Mouse (Mus musculus): ENCODE results near the gene Dnah6. TPM values are rescaled to one million over a fixed set of nuclear protein-coding genes. Genes with fewer than 3 reads are reported as not detected.

Gene Dnah6
- polyA plus RNA-seq, 1 experiment from 2014 or later: 0.09 TPM

GRCm38 (mm10) chr6:73221958-73222735 lies 696 bp upstream of the Dnah6 start:
- Histone ChIP-seq H3K4me1 (ENCODE audit: control insufficient read depth, insufficient read depth, low read length) (0 out of 2 replicates have a peak, but pooled peaks cover 5% of the 10 kb centered on the region), H3K27ac (ENCODE audit: low read length) (peak overlapping the region; percentile 82), H3K4me2 (replicated peaks; ENCODE audit: low read depth, low read length) (peak overlapping the region; percentile 66), H3K9me3 (ENCODE audit: control insufficient read depth, low read depth, low read length) (no peaks in the 10 kb centered on the region), H3K36me3 (ENCODE audit: control insufficient read depth, insufficient read depth, low read length) (no peaks in the 10 kb centered on the region), H3K9ac (replicated peaks; ENCODE audit: low read depth, low read length) (no peak overlapping the region), H3K4me3 (ENCODE audit: low read depth, low read length) (peak overlapping the region; percentile 31), H3K27me3 (ENCODE audit: control insufficient read depth, insufficient read depth, low read length) (no peaks in the 10 kb centered on the region)
- WGBS: 30% methylated on average over 23 of the region's 23 CpGs
- peak; percentile 39; the same call in 1 of the 2 replicates for ATAC-seq (ENCODE audit: insufficient number of reproducible peaks, insufficient read depth, low FRiP score, low read depth)

- Histone ChIP-seq H3K36me3 (ENCODE audit: control insufficient read depth, insufficient read depth, low read length) (no peaks in the 10 kb centered on the region), H3K9me3 (ENCODE audit: control insufficient read depth, low read depth, low read length) (no peaks in the 10 kb centered on the region), H3K27ac (ENCODE audit: low read length) (no peak overlapping the region), H3K4me1 (ENCODE audit: control insufficient read depth, insufficient read depth, low read length) (no peaks in the 10 kb centered on the region), H3K9ac (replicated peaks; ENCODE audit: low read depth, low read length) (no peak overlapping the region), H3K4me2 (replicated peaks; ENCODE audit: low read depth, low read length) (no peak overlapping the region), H3K4me3 (ENCODE audit: low read depth, low read length) (no peak overlapping the region), H3K27me3 (ENCODE audit: control insufficient read depth, insufficient read depth, low read length) (no peaks in the 10 kb centered on the region)
- ATAC-seq (ENCODE audit: insufficient number of reproducible peaks, insufficient read depth, low FRiP score, low read depth): no peak
Observed at GRCm38 (mm10) chr6:73211602-73212001, 9.8 kb downstream of the Dnah6 start.

GRCm38 (mm10) chr6:73211036-73211435 lies 10.4 kb downstream of the Dnah6 start:
- WGBS: 92% methylated on average over 3 of the region's 3 CpGs
- H3K27me3 ChIP-seq (ENCODE audit: control insufficient read depth, insufficient read depth, low read length): no peaks in the 10 kb centered on the region
- H3K9ac ChIP-seq (replicated peaks; ENCODE audit: low read depth, low read length): no peak overlapping the region
- no peak for ATAC-seq (ENCODE audit: insufficient number of reproducible peaks, insufficient read depth, low FRiP score, low read depth)
- no peaks in the 10 kb centered on the region for H3K36me3 ChIP-seq (ENCODE audit: control insufficient read depth, insufficient read depth, low read length)
- no peak overlapping the region for H3K4me2 ChIP-seq (replicated peaks; ENCODE audit: low read depth, low read length)
- no peak overlapping the region for H3K4me3 ChIP-seq (ENCODE audit: low read depth, low read length)
- no peaks in the 10 kb centered on the region for H3K9me3 ChIP-seq (ENCODE audit: control insufficient read depth, low read depth, low read length)
- H3K4me1 ChIP-seq (ENCODE audit: control insufficient read depth, insufficient read depth, low read length): no peaks in the 10 kb centered on the region
- H3K27ac ChIP-seq (ENCODE audit: low read length): no peak overlapping the region

GRCm38 (mm10) chr6:73210445-73210972 lies 10.9 kb downstream of the Dnah6 start:
- Histone ChIP-seq H3K27me3 (ENCODE audit: control insufficient read depth, insufficient read depth, low read length) (no peaks in the 10 kb centered on the region), H3K36me3 (ENCODE audit: control insufficient read depth, insufficient read depth, low read length) (no peaks in the 10 kb centered on the region), H3K4me3 (ENCODE audit: low read depth, low read length) (no peak overlapping the region), H3K9ac (replicated peaks; ENCODE audit: low read depth, low read length) (no peak overlapping the region), H3K9me3 (ENCODE audit: control insufficient read depth, low read depth, low read length) (no peaks in the 10 kb centered on the region), H3K4me1 (ENCODE audit: control insufficient read depth, insufficient read depth, low read length) (no peaks in the 10 kb centered on the region), H3K4me2 (replicated peaks; ENCODE audit: low read depth, low read length) (no peak overlapping the region), H3K27ac (ENCODE audit: low read length) (no peak overlapping the region)
- 84% methylated on average over 4 of the region's 4 CpGs for whole genome bisulfite sequencing
- ATAC-seq (ENCODE audit: insufficient number of reproducible peaks, insufficient read depth, low FRiP score, low read depth): no peak

GRCm38 (mm10) chr6:73209598-73209997 lies 11.9 kb downstream of the Dnah6 start:
- Histone ChIP-seq H3K36me3 (ENCODE audit: control insufficient read depth, insufficient read depth, low read length) (no peaks in the 10 kb centered on the region), H3K9me3 (ENCODE audit: control insufficient read depth, low read depth, low read length) (no peaks in the 10 kb centered on the region), H3K27ac (ENCODE audit: low read length) (no peak overlapping the region), H3K4me2 (replicated peaks; ENCODE audit: low read depth, low read length) (no peak overlapping the region), H3K9ac (replicated peaks; ENCODE audit: low read depth, low read length) (no peak overlapping the region), H3K27me3 (ENCODE audit: control insufficient read depth, insufficient read depth, low read length) (no peaks in the 10 kb centered on the region), H3K4me3 (ENCODE audit: low read depth, low read length) (no peak overlapping the region), H3K4me1 (ENCODE audit: control insufficient read depth, insufficient read depth, low read length) (no peaks in the 10 kb centered on the region)
- 90% methylated on average over 6 of the region's 6 CpGs for WGBS
- ATAC-seq (ENCODE audit: insufficient number of reproducible peaks, insufficient read depth, low FRiP score, low read depth): no peak

GRCm38 (mm10) chr6:73204937-73205336 lies 16.5 kb downstream of the Dnah6 start:
- ATAC-seq (ENCODE audit: insufficient number of reproducible peaks, insufficient read depth, low FRiP score, low read depth): no peak
- no peaks in the 10 kb centered on the region for H3K9me3 ChIP-seq (ENCODE audit: control insufficient read depth, low read depth, low read length)
- H3K27me3 ChIP-seq (ENCODE audit: control insufficient read depth, insufficient read depth, low read length): no peaks in the 10 kb centered on the region
- no peak overlapping the region for H3K4me3 ChIP-seq (ENCODE audit: low read depth, low read length)
- H3K27ac ChIP-seq (ENCODE audit: low read length): no peak overlapping the region
- WGBS: 82% methylated on average over 4 of the region's 4 CpGs
- no peaks in the 10 kb centered on the region for H3K4me1 ChIP-seq (ENCODE audit: control insufficient read depth, insufficient read depth, low read length)
- no peaks in the 10 kb centered on the region for H3K36me3 ChIP-seq (ENCODE audit: control insufficient read depth, insufficient read depth, low read length)
- no peak overlapping the region for H3K4me2 ChIP-seq (replicated peaks; ENCODE audit: low read depth, low read length)
- no peak overlapping the region for H3K9ac ChIP-seq (replicated peaks; ENCODE audit: low read depth, low read length)

GRCm38 (mm10) chr6:73203724-73204123 lies 17.7 kb downstream of the Dnah6 start:
- 75% methylated on average over 2 of the region's 2 CpGs for WGBS
- no peak for ATAC-seq (ENCODE audit: insufficient number of reproducible peaks, insufficient read depth, low FRiP score, low read depth)

GRCm38 (mm10) chr6:73195291-73195690 lies 26.2 kb downstream of the Dnah6 start:
- Histone ChIP-seq H3K9me3 (ENCODE audit: control insufficient read depth, low read depth, low read length) (no peaks in the 10 kb centered on the region), H3K9ac (replicated peaks; ENCODE audit: low read depth, low read length) (no peak overlapping the region), H3K4me3 (ENCODE audit: low read depth, low read length) (no peak overlapping the region), H3K4me2 (replicated peaks; ENCODE audit: low read depth, low read length) (no peak overlapping the region), H3K4me1 (ENCODE audit: control insufficient read depth, insufficient read depth, low read length) (no peaks in the 10 kb centered on the region), H3K27ac (ENCODE audit: low read length) (no peak overlapping the region), H3K27me3 (ENCODE audit: control insufficient read depth, insufficient read depth, low read length) (no peaks in the 10 kb centered on the region), H3K36me3 (ENCODE audit: control insufficient read depth, insufficient read depth, low read length) (no peaks in the 10 kb centered on the region)
- 88% methylated on average over 13 of the region's 13 CpGs for WGBS
- ATAC-seq (ENCODE audit: insufficient number of reproducible peaks, insufficient read depth, low FRiP score, low read depth): no peak

More at GRCm38 (mm10) chr6:73203724-73204123, 17.7 kb downstream of the Dnah6 start:
- Histone ChIP-seq H3K4me1 (ENCODE audit: control insufficient read depth, insufficient read depth, low read length) (no peaks in the 10 kb centered on the region), H3K27ac (ENCODE audit: low read length) (no peak overlapping the region), H3K4me2 (replicated peaks; ENCODE audit: low read depth, low read length) (no peak overlapping the region), H3K9me3 (ENCODE audit: control insufficient read depth, low read depth, low read length) (no peaks in the 10 kb centered on the region), H3K36me3 (ENCODE audit: control insufficient read depth, insufficient read depth, low read length) (no peaks in the 10 kb centered on the region), H3K9ac (replicated peaks; ENCODE audit: low read depth, low read length) (no peak overlapping the region), H3K4me3 (ENCODE audit: low read depth, low read length) (no peak overlapping the region), H3K27me3 (ENCODE audit: control insufficient read depth, insufficient read depth, low read length) (no peaks in the 10 kb centered on the region)
